Mouse (Mus musculus) midbrain, embryonic 14.5 days (tissue): Measurements from ENCODE around the gene Zfp212. TPM values are rescaled to one million over a fixed set of nuclear protein-coding genes. Genes with fewer than 3 reads are reported as not detected.
"Not testable (repeated sequence)": the region's sequence is repeated elsewhere in the genome, so short reads cannot be mapped to it uniquely, and the experiment has no call there.

ENCODE experiments used
- ATAC-seq: fragments of 200-750 bp; cut with Nextera tagmentation; 2 replicates; pipeline ENCODE4 v1.8.0; 2017; ENCODE audit warnings: moderate number of reproducible peaks, moderate library complexity; ENCODE audit not compliant: low FRiP score, low TSS enrichment
- DNase-seq: peaks from one replicate; pipeline ENCODE4 v3.0.0-alpha.2; 2015
- H3K27ac ChIP-seq: fragments of 300-500 bp; sonication (generic); replicated peaks from 2 replicates; pipeline ENCODE4 v1.5.1; 2014; ENCODE audit warnings: mild to moderate bottlenecking, low read depth, low read length, moderate library complexity
- H3K27me3 ChIP-seq: fragments of 300-500 bp; sonication (generic); 2 replicates; pipeline ENCODE4 v1.6.1; 2014; ENCODE audit warnings: low read length, control low read depth, mixed read lengths; ENCODE audit not compliant: control insufficient read depth, insufficient read depth
- H3K36me3 ChIP-seq: fragments of 300-500 bp; sonication (generic); 2 replicates; pipeline ENCODE4 v1.6.1; 2014; ENCODE audit warnings: low read length, control low read depth; ENCODE audit not compliant: control insufficient read depth, insufficient read depth
- H3K4me1 ChIP-seq: fragments of 300-500 bp; sonication (generic); 2 replicates; pipeline ENCODE4 v1.6.1; 2014; ENCODE audit warnings: mild to moderate bottlenecking, antibody characterized with exemption, low read length, control low read depth; ENCODE audit not compliant: control insufficient read depth, insufficient read depth
- H3K4me2 ChIP-seq: fragments of 300-500 bp; sonication (generic); 2 replicates; pipeline ENCODE4 v1.6.1; 2014; ENCODE audit warnings: mild to moderate bottlenecking, low read length, moderate library complexity
- H3K4me3 ChIP-seq: fragments of 300-500 bp; sonication (generic); replicated peaks from 2 replicates; pipeline ENCODE4 v1.5.1; 2014; ENCODE audit warnings: low read depth, low read length
- H3K9ac ChIP-seq: fragments of 300-500 bp; sonication (generic); replicated peaks from 2 replicates; pipeline ENCODE4 v1.6.1; 2014; ENCODE audit warnings: mild to moderate bottlenecking, low read length, moderate library complexity
- H3K9me3 ChIP-seq: fragments of 300-500 bp; sonication (generic); 2 replicates; pipeline ENCODE4 v1.6.1; 2016; ENCODE audit warnings: low read length, control low read depth, mixed read lengths; ENCODE audit not compliant: control insufficient read depth
- WGBS: fragments of 180-500 bp; shearing (Covaris S2); extraction: QIAGEN DNeasy Blood & Tissue Kit; methylation state at CpG from one replicate; pipeline ENCODE4 v1.1.7; 2014; 5-methylcytosine and 5-hydroxymethylcytosine counted together
- polyA plus RNA-seq: library from polyadenylated mRNA; unstranded; fragments of >200 nt; fragmentation: Nextera tagmentation; extraction: Ambion mirVana; gene quantifications from 2 replicates; pipeline ENCODE4 v1.2.1, GENCODE M21; 2014

The Zfp212 gene
- polyA plus RNA-seq, 1 experiment from 2014 or later = 16.4 TPM

DNA sequence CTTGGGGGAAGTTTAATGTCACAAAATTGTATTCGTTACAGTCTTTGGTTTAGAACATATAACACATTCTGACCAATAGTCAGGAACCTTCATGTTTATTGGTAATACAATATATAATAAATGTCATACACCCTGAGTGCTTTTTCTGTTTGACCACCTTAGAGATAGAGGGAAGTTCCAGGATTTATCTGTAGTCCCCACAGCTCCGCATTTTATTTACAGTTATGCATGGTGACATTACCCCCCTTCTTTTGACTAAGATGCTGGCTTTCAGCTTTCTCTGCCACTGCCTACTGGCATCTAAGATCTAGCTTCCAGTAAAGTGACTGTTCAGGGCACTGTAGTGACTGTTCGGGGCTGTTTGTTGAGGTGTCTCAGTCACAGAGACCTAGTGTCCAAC lies 34.1 kb downstream of the Zfp212 start:
- H3K4me1 ChIP-seq = 0 out of 2 replicates have a peak, but pooled peaks cover 4% of the 10 kb centered on the region
- no peaks in the 10 kb centered on the region for H3K27me3 ChIP-seq
- H3K9ac ChIP-seq = no peak overlapping the region
- no peak for DNase-seq
- H3K9me3 ChIP-seq = no peaks in the 10 kb centered on the region
- peaks cover 18% of the 10 kb centered on the region; the same call in 1 of the 2 replicates for H3K36me3 ChIP-seq
- H3K4me3 ChIP-seq = no peak overlapping the region; the same call in 1 of the 2 replicates
- WGBS = 95% methylated on average over 3 of the region's 3 CpGs
- no peak for ATAC-seq
- H3K4me2 ChIP-seq = peak overlapping the region; percentile 69
- no peak overlapping the region for H3K27ac ChIP-seq

DNA sequence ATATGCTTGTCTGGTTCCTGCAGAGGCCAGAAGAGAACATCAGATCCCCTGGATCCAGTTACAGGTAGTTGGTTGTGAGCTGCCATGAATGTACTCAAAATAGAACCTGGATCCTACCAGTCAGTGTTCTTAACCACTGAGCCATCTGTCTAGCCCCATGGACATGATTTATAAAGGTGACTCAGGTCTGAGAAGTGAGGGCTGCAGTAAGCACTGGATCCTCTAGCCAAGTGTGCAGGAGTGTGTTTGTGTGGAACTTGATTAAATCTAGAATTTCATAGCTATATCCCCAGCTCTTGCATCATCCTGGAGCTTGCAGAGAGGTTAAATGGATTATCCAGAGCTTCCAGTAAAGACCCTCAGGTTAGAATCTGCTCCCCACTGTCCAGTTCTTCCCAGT lies 37.5 kb downstream of the Zfp212 start:
- no peak overlapping the region for H3K4me2 ChIP-seq
- H3K4me1 ChIP-seq = 0 out of 2 replicates have a peak, but pooled peaks cover 2% of the 10 kb centered on the region
- DNase-seq (no peak), ATAC-seq (no peak)
- H3K36me3 ChIP-seq = peaks cover 37% of the 10 kb centered on the region
- no peaks in the 10 kb centered on the region for H3K9me3 ChIP-seq
- no peak overlapping the region for H3K9ac ChIP-seq
- no peak overlapping the region for H3K27ac ChIP-seq
- no peaks in the 10 kb centered on the region for H3K27me3 ChIP-seq
- no peak overlapping the region for H3K4me3 ChIP-seq

DNA sequence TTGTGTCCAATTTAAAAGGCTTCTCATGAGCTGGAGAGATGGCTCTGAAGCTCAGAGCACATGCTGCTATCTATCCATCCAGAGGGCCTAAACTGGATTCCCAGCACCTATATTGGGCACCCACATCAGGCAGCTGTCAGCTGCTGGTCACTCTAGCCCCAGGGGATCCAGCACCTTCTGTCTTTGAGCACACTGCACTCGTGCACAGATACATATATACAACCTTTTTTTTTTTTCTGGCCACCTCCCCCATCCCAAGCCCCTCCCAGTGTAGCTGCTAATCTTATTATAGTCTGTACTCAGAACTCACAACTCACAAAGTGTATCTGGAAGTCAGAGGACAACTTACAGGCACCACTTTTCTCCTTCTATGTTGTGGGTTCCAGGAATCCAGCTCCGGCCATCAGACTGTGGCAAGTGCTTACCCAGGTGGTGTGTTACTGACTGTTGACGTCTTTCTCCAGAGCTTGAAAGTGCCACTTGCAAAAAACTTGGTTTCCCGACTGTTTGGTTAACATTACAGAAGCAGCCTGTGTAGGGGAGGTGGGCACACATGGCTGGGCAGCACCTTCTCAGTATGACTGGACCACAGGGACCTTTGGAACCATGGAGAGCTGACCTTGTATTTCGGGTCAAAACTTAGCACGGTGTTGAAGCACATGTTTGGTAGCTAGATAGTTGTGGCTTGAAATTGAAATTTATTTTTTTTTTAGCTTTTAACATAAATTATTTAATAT lies 40.6 kb downstream of the Zfp212 start:
- Histone ChIP-seq H3K27me3 (no peaks in the 10 kb centered on the region), H3K4me3 (no peak overlapping the region), H3K27ac (no peak overlapping the region), H3K4me2 (no peak overlapping the region), H3K9ac (no peak overlapping the region), H3K9me3 (no peaks in the 10 kb centered on the region), H3K4me1 (no peaks in the 10 kb centered on the region), H3K36me3 (peaks cover 67% of the 10 kb centered on the region)
- DNase-seq = no peak
- WGBS = 91% methylated on average over 6 of the region's 6 CpGs
- ATAC-seq = no peak

GRCm38 (mm10) chr6:47963051-47963450 lies 42.8 kb downstream of the Zfp212 start:
- Histone ChIP-seq H3K4me1 (no peaks in the 10 kb centered on the region), H3K9ac (no peak overlapping the region), H3K4me2 (no peak overlapping the region), H3K27ac (no peak overlapping the region), H3K27me3 (no peaks in the 10 kb centered on the region), H3K4me3 (no peak overlapping the region), H3K36me3 (peaks cover 57% of the 10 kb centered on the region), H3K9me3 (no peaks in the 10 kb centered on the region)
- 89% methylated on average over 7 of the region's 7 CpGs for WGBS
- DNase-seq (no peak), ATAC-seq (no peak)

DNA sequence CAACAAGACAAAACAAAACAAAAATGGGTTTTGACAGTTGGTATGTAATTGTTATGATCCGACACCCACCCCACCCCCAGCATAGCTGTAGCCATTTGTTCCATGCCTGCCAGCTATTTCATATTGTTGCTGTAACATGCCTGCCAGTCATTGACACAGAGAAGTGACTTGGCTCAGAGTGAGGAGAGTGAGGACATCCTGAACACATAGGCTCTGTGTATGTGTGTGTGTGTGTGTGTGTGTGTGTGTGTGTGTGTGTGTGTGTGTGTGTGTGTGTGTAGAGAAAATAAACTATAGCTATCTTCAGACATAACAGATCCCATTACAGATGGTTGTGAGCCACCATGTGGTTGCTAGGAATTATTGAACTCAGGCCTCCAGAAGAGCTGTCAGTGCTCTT lies 47.9 kb downstream of the Zfp212 start:
- H3K4me2 ChIP-seq, H3K27me3 ChIP-seq, H3K9me3 ChIP-seq, H3K4me1 ChIP-seq, DNase-seq, ATAC-seq, H3K4me3 ChIP-seq, H3K9ac ChIP-seq, H3K27ac ChIP-seq: not testable (repeated sequence)
- peaks cover 28% of the 10 kb centered on the region for H3K36me3 ChIP-seq
- WGBS = 82% methylated on average over 1 of the region's 1 CpGs

- DNase-seq (no peak), ATAC-seq (no peak)
- Histone ChIP-seq H3K27me3 (no peaks in the 10 kb centered on the region), H3K4me1 (no peaks in the 10 kb centered on the region), H3K27ac (no peak overlapping the region), H3K9ac (no peak overlapping the region), H3K9me3 (no peaks in the 10 kb centered on the region), H3K4me3 (no peak overlapping the region), H3K36me3 (no peaks in the 10 kb centered on the region), H3K4me2 (no peak overlapping the region)
- 90% methylated on average over 1 of the region's 1 CpGs for WGBS
These were observed 54.3 kb downstream of the Zfp212 start for GRCm38 (mm10) chr6:47974599-47974998.

DNA sequence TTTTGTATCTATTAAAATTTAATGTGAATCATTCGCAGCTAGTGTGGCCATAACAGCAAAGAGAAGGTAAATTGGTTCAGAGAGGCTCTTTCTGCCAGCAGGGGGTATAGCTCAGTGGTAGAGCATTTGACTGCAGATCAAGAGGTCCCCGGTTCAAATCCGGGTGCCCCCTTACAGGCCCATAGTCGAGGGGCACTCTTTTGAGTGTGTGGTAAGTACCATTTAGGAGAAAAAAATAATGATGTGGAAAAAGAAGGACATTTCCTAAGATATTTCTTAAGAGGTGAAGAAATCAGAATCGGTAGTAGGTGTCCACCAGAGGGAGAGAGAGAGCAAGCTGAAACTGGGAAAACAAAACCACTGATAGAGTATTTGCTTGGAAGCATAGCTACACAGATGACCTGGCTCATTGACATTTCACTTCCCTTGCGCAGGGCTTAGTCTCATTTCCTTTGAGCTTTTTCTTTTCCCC lies 58.7 kb downstream of the Zfp212 start:
- DNase-seq = peak; percentile 62
- no peaks in the 10 kb centered on the region for H3K36me3 ChIP-seq
- H3K27ac ChIP-seq = no peak overlapping the region
- H3K4me2 ChIP-seq = no peak overlapping the region
- WGBS = 17% methylated on average over 6 of the region's 6 CpGs
- H3K9me3 ChIP-seq = no peaks in the 10 kb centered on the region
- no peak for ATAC-seq
- H3K4me1 ChIP-seq = no peaks in the 10 kb centered on the region
- H3K27me3 ChIP-seq = no peaks in the 10 kb centered on the region
- H3K9ac ChIP-seq = no peak overlapping the region
- no peak overlapping the region for H3K4me3 ChIP-seq

Other genes starting within 250 kb of the Zfp212 start
- gene Pdia4, start 107.0 kb upstream of the Zfp212 start, polyA plus RNA-seq = 107 and 148 TPM in 2 replicates
- 15.0 and 16.0 TPM in 2 replicates for gene Zfp786, start 89.6 kb upstream of the Zfp212 start, polyA plus RNA-seq
- 18.7 and 20.4 TPM in 2 replicates for gene Zfp398, start 84.8 kb upstream of the Zfp212 start, polyA plus RNA-seq
- 18.4 and 19.7 TPM in 2 replicates for gene Zfp282, start 43.3 kb upstream of the Zfp212 start, polyA plus RNA-seq
- gene Zfp956, start 32.9 kb downstream of the Zfp212 start, polyA plus RNA-seq = 14.0 and 17.9 TPM in 2 replicates
- gene Zfp777, start 128.4 kb downstream of the Zfp212 start, polyA plus RNA-seq = 10.1 and 11.0 TPM in 2 replicates
- gene Zfp746, start 166.1 kb downstream of the Zfp212 start, polyA plus RNA-seq = 25.2 and 28.0 TPM in 2 replicates